Mouse (Mus musculus) spleen, postnatal 0 days (tissue): ENCODE results near the gene Olfr503. TPM values are rescaled to one million over a fixed set of nuclear protein-coding genes. Genes with fewer than 3 reads are reported as not detected.

Experiments
- polyA plus RNA-seq: library from polyadenylated mRNA; unstranded; fragments of >200 nt; fragmentation: Nextera tagmentation; extraction: Ambion mirVana; gene quantifications from 2 replicates; pipeline ENCODE4 v1.2.1, GENCODE M21; 2015

Gene Olfr503
- not detected in 2 replicates for polyA plus RNA-seq

GRCm38 (mm10) chr7:108544227-108544626, at the start of gene Olfr503:
Gene Olfr503 (plus strand): TSS chr7:108544527.

GRCm38 (mm10) chr7:108524965-108525364, 19.4 kb upstream of the Olfr503 start, which contains the start of gene Olfr502:
Gene Olfr502 (minus strand): TSS chr7:108525065.

GRCm38 (mm10) chr7:108565693-108566092, 21.4 kb downstream of the Olfr503 start, which contains the start of gene Olfr504:
Gene Olfr504 (minus strand): TSS chr7:108565793.

Other genes starting within 250 kb of the Olfr503 start
- not detected in 2 replicates for gene Olfr491, start 231.1 kb upstream of the Olfr503 start, polyA plus RNA-seq
- not detected in 2 replicates for gene Olfr492, start 220.9 kb upstream of the Olfr503 start, polyA plus RNA-seq
- gene Olfr493, start 197.5 kb upstream of the Olfr503 start, polyA plus RNA-seq = not detected in 2 replicates
- not detected in 2 replicates for gene Olfr494, start 179.2 kb upstream of the Olfr503 start, polyA plus RNA-seq
- not detected in 2 replicates for gene Olfr495, start 151.4 kb upstream of the Olfr503 start, polyA plus RNA-seq
- not detected in 2 replicates for gene Olfr497, start 124.1 kb upstream of the Olfr503 start, polyA plus RNA-seq
- not detected in 2 replicates for gene Olfr498, start 79.2 kb upstream of the Olfr503 start, polyA plus RNA-seq
- not detected in 2 replicates for gene Olfr502, start 19.5 kb upstream of the Olfr503 start, polyA plus RNA-seq
- not detected in 2 replicates for gene Olfr504, start 21.3 kb downstream of the Olfr503 start, polyA plus RNA-seq
- gene Olfr506, start 66.3 kb downstream of the Olfr503 start, polyA plus RNA-seq = not detected in 2 replicates
- gene Olfr507, start 77.3 kb downstream of the Olfr503 start, polyA plus RNA-seq = not detected in 2 replicates
- not detected in 2 replicates for gene Olfr508, start 85.5 kb downstream of the Olfr503 start, polyA plus RNA-seq
- 0.04 TPM in 1 of 2 replicates, not detected in the other for gene Olfr509, start 107.4 kb downstream of the Olfr503 start, polyA plus RNA-seq
- gene Olfr510, start 121.9 kb downstream of the Olfr503 start, polyA plus RNA-seq = not detected in 2 replicates
- gene Olfr512, start 168.8 kb downstream of the Olfr503 start, polyA plus RNA-seq = not detected in 2 replicates
- gene Olfr513, start 206.4 kb downstream of the Olfr503 start, polyA plus RNA-seq = not detected in 2 replicates